Mouse (Mus musculus): Measurements from ENCODE around the gene Selenov.
"Not testable (repeated sequence)": the region's sequence is repeated elsewhere in the genome, so short reads cannot be mapped to it uniquely, and the experiment has no call there.

Gene Selenov

DNA sequence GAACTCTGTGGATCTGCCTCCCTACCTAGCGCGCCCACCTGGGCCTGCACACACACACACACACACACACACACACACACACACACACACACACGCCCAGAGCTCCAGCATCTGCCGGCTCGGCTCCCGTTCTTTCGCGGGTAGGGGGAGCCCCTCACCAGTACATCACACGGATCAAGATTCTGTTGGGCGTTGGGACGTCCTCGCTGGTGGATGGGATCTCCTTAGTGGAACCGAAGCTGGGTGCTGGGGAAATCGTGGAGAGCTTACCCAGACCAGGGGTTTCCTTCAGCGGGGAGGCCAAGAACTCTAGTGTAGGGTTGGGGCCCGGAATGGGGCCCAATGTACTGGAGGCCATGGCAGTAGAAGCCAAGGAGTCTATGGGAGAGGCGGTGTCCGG lies 821 bp downstream of the Selenov start:
- DNase-seq, result no peak

DNA sequence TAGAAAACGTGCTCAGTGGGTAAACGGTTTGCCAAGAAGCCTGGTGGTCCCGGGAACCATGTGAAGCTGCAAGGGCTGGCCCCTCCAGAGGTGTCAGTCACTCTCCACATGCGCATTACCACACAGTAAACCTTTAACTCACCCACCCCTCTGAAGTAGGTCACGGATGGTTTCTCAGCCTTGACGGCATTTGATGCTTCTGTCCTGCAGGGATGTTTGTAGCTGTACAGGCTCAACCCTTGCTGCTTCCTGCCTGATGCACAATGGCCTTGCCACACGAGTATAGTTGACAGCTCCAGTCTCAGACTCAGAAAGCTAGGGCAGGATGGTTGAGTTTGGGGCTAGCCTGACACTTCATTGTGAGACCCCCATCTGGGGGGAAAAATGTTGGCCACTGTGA lies 10.4 kb downstream of the Selenov start:
- no peak for DNase-seq

DNA sequence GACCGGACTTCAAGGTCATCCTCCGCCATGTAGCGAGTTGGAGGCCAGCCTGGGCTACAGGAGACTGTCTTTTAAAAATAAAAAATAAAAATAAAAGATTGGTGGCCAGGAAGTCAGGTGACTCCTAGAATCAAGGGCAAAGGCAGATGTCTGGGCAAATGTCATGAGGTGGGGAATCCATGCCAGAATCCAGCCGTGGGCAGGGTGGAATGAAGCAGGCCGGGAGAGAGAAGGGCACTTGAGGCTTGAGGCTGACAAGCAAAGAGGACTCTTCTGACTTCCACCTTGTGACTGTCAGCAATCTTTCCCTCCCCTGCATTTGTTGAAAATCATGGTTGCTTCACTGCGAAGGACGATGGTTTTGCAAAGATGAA lies 12.7 kb downstream of the Selenov start:
- no peak for DNase-seq

DNA sequence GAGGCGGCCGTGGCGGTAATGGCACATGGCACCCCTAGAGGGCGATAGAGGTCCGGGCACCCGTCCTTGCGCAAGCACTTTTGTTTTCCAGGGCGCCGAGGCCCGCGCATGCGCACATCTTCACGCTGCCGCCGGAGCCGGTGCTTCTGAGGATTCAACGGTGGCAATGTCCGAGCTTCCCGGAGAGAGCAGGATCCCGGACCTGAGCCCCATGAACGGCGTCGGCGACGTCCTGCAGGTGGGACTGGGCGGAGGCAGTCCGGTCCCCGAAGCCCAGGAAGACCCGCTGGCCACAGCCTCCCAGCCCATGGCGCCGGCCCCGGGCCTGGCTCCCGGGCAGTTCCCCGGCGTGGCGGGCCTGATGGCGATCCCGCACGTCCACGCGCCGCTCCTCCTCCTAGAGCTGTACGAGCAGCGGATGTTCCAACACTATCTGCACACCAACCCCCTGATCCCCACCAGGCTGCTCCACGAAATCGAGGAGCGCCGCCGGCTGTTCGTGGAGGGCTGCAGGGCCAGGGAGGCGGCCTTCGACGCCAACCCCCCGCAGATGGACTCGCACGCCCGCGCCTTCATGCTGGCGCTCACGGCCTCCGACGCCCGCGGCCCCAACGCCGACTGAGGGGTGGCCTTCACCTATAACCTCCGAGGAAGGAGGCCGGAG lies 13.2 kb downstream of the Selenov start, which contains the start of gene Eid2b:
Gene Eid2b (plus strand): TSS at position 125 of the 664 bp plus-strand sequence.
- DNase-seq, result peak; percentile 97

DNA sequence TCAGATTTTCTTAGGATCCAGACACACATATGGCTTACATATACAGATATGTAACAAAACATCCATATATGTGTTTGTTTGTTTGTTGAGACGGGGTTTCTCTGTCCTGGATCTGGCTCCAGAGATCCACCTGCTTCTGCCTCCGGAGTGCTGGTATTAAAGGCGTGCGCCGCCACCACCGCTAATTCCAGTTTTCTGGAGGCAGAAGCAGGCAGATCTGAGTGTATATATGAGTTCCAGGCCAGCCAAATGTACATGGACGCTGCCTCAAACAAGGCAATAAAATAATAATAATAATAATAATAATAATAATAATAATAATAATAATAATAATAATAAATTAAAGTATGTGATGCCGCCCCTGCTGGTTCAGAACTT lies 13.8 kb downstream of the Selenov start:
- DNase-seq, result no peak

DNA sequence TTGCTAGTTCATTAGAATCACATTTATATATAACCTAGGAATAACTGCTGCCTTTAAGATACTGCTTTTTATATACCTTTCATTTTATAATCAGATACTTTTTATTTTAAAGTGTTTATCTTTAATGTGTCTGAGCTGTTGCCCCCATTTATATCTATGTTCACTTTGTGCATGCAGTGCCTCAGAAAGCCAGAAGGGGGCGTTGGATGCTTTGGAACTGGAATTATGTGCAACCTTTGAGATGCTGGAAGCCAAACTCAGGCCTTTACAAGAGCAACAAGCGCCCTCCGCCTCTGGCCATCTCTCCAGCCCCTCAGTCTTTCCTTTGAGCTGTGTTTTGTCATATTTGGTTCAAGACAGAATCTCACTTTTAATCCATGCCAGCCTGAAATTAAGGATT lies 19.2 kb downstream of the Selenov start:
- DNase-seq, result no peak

DNA sequence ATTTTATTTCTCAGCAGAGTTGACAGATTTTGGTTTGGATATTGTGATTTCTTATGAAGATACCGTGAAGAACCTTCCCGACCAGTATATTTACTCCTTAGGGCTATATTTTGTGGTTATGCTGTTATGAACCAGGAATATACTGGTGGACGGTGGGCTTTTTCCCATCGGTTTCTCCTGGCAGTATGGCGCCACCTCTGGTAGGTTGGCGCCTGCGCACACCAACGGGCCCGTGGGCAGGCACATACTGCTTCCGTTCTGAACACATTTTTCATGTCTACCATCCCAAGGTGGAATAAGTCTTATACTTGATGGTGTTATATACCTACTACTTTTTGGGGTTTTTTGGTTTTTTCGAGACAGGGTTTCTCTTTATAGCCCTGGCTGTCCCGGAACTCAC lies 21.6 kb downstream of the Selenov start:
- no peak for DNase-seq

DNA sequence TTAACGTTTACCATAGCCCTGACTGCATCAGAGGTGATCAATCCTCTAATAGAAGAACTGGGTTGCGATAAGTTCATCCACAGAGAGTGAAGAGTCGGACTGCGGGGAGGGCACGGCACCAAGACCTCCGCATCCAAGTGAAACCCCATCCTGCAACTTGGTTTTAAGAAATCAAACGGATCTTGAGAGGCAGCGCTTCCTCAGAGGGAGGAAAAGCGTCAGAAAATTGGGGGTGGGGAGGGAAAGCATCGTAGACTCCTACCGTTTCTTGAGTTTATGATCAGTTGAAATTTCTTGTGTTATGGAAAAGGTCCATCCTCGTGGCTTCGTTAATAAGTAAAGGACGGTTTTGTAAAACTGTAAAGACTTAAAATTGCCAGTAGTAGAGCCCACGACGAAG lies 22.4 kb downstream of the Selenov start:
- no peak for DNase-seq

DNA sequence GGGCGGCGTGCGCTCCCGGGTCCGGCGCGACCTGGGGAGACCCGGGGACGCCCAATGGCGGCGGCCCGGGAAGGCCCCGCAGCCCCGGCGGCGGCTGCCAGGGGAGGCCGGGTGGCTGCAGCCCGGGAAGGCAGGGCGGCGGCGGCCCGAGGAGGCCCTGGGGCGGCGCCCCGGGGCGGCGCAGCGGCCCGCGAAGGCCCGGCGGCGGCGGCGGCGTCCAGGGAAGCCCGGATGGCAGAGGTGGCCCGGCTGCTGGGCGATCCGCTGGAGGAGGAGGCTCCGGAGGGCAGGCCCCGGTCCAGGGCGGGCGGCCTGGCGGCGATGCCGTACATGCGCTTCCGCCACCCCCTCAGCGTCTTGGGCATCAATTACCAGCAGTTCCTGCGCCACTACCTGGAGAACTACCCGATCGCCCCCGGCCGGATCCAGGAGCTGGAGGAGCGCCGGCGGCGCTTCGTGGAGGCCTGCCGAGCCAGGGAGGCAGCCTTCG lies 22.9 kb downstream of the Selenov start:
- DNase-seq, result peak; percentile 57

DNA sequence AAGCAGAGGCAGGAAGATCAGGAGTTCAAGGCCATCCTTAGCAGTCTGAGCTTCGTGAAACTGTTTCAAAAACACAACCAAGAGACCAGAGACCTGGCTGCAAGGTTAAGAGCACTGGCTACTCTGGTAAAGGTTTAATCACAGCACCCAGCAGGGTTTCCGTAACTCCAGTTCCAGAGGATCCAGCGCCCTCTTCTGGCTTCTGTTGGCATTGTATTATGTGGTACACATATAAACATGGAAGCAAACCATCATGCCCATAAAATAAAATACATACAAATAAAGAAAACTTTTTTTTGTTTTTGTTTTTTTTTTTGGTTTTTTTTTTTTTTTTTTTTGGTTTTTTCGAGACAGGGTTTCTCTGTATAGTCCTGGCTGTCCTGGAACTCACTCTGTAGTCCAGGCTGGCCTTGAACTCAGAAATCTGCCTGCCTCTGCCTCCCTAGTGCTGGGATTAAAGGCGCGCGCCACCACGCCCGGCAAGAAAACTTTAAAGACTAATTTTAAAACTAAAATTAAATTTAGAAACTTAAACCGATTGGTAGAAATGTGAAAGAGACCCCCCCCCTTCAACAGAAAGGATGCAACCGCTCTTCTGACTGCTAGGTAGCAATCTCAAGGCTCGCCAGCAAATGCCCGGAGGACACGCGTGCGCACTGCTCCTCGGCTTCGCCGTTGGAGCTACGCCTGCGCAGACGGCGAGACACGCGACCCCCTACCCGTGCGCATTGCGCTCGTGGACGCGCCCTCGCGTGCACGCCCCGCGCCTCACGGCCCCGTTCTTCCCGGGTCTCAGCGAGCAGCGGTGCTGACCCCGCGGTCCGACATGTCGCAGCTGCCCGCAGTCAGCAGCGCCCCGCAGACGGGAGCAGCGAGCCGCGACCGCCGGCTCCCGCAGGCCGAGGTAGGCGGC lies 23.6 kb downstream of the Selenov start, which contains the start of gene Eid2:
Gene Eid2 (plus strand): TSS at position 753 of the 913 bp plus-strand sequence.
- peak; percentile 89 for DNase-seq

DNA sequence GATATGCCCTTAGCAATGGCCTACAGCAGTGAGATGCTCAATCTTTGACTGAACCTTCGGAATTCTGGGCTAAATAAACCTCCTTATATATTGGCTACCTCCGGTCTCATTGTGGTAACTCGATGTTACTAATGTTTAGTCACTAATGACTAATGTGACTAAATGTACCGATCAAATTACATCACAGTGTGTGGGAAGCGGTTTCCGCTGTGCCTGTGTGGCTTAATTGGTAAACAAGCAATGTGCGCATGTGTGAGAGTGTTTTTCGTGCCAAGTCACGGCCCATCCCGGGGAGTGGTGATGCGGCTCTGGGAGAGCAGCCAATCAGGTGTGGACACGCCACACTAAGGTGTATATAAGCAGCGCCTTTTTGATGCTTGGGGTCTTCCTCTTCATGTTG lies 25.6 kb downstream of the Selenov start:
- no peak for DNase-seq

DNA sequence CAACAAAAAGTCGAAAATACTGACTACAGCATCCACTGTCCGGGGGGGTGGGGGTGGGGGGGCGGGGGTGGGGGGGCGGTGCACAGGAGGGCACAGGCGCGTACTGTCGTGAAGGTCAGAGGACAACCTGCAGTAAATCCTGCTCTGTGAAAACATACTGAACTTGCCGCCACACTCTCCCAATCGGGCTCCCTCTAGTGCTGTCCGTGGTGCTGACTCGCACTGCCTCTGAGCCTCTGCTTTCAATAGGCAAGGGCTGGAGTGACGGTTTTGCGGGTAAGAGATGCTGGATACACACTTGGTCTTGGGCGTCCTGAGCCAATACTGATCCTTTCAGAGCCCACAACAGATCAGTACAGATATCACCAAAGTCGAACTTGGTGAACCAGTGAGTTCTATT lies 27.2 kb downstream of the Selenov start:
- DNase-seq, result no peak

DNA sequence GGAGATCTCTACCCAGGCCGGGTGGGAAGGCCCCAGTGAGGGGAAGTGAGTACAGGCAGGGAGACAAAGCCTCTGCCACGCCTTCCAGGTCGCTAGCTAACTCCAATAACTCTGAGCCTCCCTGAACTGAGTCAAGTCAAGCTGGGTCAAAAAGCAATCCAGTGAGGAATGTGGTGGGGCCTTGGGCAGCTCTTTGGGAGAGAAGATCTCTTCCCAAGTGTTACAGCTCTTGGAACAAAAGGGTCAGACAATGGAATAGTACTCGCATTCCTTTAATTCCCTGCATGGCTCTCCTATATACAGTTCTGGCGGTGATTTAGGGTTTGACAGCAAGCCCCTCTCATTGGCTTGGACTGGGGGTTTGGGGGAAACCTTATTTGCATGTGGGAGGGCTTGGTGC lies 28.1 kb downstream of the Selenov start:
- no peak for DNase-seq

DNA sequence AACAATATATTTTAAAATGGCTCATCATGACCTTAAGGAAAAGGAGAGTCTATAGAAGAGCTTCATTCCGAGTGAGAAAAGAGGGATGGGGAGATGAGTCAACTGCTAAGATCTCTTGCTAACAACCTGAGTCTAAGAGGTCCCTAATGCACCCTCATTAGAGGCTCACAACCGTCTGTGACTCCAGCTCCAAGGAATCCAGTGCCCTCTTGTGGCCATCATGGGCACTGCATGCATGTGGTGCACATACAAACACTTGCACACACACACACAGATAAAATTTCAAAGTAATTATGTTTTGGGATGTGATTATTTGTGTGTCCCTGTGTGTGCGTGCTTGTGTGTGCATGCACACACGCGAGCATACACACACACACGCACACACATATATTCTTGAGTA lies 35.5 kb downstream of the Selenov start:
- no peak for DNase-seq

DNA sequence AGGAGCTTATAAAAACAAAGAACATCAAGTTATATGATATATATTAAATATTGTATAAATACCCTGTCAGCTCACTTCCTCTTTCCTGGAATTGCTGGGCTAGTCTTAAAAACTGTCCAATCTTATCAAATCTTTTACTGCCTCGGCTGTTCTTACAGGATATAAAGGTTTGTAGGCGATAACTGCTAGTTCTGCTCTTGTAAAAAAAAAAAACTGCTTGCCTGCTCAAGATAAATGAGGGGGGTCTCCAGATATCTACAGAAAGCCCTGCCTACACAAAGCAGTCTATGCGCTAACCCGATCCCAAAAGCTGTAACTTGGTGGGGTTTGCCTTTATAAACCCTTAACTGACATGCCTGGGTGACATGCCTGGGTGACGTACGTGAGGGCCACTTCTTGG lies 36.4 kb downstream of the Selenov start:
- DNase-seq, result no peak

DNA sequence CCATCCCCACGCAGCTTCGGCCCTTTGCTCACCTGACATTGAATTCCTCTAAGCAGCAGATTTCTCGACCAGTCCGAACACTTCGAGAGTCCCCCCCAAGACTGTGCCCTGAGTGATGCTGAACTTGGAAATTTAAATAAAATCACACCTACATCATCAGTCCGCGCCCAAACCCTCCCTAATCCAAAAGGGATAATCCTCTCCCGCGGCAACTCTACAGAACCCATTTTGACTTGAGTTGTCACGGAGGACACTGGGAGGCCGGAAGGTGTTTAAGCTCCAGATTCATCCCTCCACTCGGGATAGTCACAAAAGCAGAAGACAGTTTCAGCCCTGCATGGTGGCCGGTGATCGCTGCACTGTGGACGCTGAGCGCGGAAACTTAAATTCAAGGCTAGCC lies 39.0 kb downstream of the Selenov start:
- no peak for DNase-seq

DNA sequence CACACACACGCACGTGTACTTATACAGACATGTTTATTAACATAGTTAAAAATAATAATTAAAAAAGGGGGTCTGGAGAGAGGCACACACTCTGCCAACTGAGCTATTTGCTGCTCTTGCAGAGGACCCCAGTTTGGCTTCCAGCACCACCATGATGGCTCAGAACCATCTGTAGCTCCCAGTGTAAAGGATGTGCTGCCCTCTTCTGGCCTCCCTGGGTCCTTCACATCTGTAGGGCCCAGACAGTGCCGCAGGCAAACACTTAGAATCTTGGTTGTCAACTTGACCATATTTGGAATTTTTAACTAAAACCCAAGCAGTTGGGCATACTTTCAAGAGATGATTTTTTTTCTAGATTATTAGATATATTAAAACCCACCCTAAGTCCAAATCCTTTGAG lies 42.0 kb downstream of the Selenov start:
- no peak for DNase-seq

DNA sequence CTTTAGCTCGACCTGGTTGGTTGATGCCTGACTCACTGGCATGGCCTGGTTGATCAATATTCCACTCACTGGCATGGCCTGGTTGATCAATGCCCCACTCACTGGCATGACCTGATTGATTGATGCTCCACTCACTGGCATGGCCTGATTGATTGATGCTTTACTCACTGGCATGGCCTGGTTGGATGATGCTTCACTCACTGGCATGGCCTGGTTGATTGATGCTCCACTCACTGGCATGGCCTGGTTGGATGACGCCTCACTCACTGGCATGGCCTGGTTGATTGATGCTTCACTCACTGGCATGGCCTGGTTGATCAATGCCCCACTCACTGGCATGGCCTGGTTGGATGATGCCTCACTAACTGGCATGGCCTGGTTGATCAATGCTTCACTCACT lies 47.0 kb downstream of the Selenov start:
- DNase-seq, result not testable (repeated sequence)
